19 mouse cellular contexts compared by ENCODE assay signal in the genomic region with DNA sequence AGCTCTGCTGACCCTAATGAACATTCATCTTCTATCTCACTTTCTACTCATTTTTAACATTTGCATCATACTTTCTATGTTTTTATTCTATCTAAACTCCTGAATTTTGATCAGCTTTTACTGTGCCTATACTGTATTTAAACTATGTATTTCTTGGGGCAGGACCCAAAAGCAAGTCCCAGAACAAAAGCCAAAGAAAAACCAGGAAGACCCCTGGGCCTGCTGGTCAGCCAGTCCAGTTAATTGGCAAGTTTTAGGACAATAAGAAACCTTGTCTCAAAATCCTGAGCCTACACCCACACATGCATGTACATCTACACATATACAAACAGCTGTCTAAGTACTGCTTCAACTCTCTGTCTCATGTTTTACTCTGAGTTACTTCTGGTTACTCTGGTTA.
DNase-seq lines count a peak whose midpoint lies in the region; ATAC-seq lines count a peak whose summit lies in the region.
"Had no signal": no experiment of that assay in that cellular context is flagged by ENCODE, and none has a peak within 500 bp of the region (broad histone marks: within the 10 kb centered on the region; RNA-seq: fewer than 3 reads in every experiment).

No protein-coding gene starts in this region.

- no peaks in the 10 kb centered on the region for H3K36me3 ChIP-seq in midbrain, embryonic 11.5 days (ENCODE audit: control insufficient read depth, insufficient read depth, low read length)
- H3K36me3 ChIP-seq in midbrain, embryonic 14.5 days (ENCODE audit: control insufficient read depth, insufficient read depth, low read length): no peaks in the 10 kb centered on the region
- H3K36me3 ChIP-seq: G1E had no signal

- H3K4me3 ChIP-seq in midbrain, embryonic 11.5 days (ENCODE audit: low read depth, low read length): no peak overlapping the region
- no peak overlapping the region for H3K4me3 ChIP-seq in midbrain, embryonic 14.5 days (replicated peaks; ENCODE audit: low read depth, low read length)

- no peak overlapping the region for H3K4me2 ChIP-seq in midbrain, embryonic 11.5 days
- H3K4me2 ChIP-seq in midbrain, embryonic 14.5 days (ENCODE audit: low read length): no peak overlapping the region

- H3K9me3 ChIP-seq in midbrain, embryonic 11.5 days (ENCODE audit: control insufficient read depth, low read length): no peaks in the 10 kb centered on the region
- no peaks in the 10 kb centered on the region for H3K9me3 ChIP-seq in midbrain, embryonic 14.5 days (ENCODE audit: control insufficient read depth, low read length)
- H3K9me3 ChIP-seq: G1E had no signal

- peak; percentile 57 for DNase-seq in heart, adult 11 months
- DNase-seq in heart, adult 9 months (ENCODE audit: low spot score in 2 of 2): no peak
- DNase-seq in midbrain, embryonic 11.5 days (ENCODE audit: low spot score, missing footprints): peak; percentile 66
- DNase-seq in midbrain, embryonic 14.5 days: no peak
- DNase-seq: adrenal gland, adult 2 months; adrenal gland, adult 8-10 months; adrenal gland, postnatal 10 days; adrenal gland, postnatal 14 days; adrenal gland, postnatal 25 days; adrenal gland, postnatal 36 days; B cell, adult 2 months; cerebellum, adult 11 months; cerebellum, adult 11-12 months; cerebellum, adult 18-20 months had no signal

- no peak overlapping the region for H3K27ac ChIP-seq in midbrain, embryonic 11.5 days (ENCODE audit: low read depth, low read length)
- H3K27ac ChIP-seq in midbrain, embryonic 14.5 days (replicated peaks; ENCODE audit: low read depth, low read length): no peak overlapping the region

- H3K27me3 ChIP-seq in midbrain, embryonic 11.5 days (ENCODE audit: control insufficient read depth, insufficient read depth, low read length): no peaks in the 10 kb centered on the region
- H3K27me3 ChIP-seq in midbrain, embryonic 14.5 days (ENCODE audit: control insufficient read depth, insufficient read depth, low read length): no peaks in the 10 kb centered on the region
- H3K27me3 ChIP-seq: CH12.LX, Patski had no signal

- ATAC-seq in midbrain, embryonic 11.5 days (ENCODE audit: low FRiP score): no peak
- no peak for ATAC-seq in midbrain, embryonic 14.5 days (ENCODE audit: low FRiP score, low TSS enrichment)
- ATAC-seq: activated CD4-positive, CD25-positive, alpha-beta regulatory T cell, adult 4 months; CD4-positive, CD25-positive, alpha-beta regulatory T cell, adult 4 months; Patski had no signal

- H3K9ac ChIP-seq in midbrain, embryonic 11.5 days (ENCODE audit: low read length): no peak overlapping the region
- no peak overlapping the region for H3K9ac ChIP-seq in midbrain, embryonic 14.5 days (replicated peaks; ENCODE audit: low read length)

- no peaks in the 10 kb centered on the region for H3K4me1 ChIP-seq in midbrain, embryonic 11.5 days (ENCODE audit: control insufficient read depth, insufficient read depth, low read length)
- no peaks in the 10 kb centered on the region for H3K4me1 ChIP-seq in midbrain, embryonic 14.5 days (ENCODE audit: control insufficient read depth, insufficient read depth, low read length)

Comparison
In these comparisons a context has a peak if more than half of its experiments do, and no peak if none do; other contexts are left out.
1. DNase-seq: peak in heart, adult 11 months (single experiment) and midbrain, embryonic 11.5 days (single experiment); none in heart, adult 9 months (0 of 2) and midbrain, embryonic 14.5 days (single experiment).